Mouse (Mus musculus) spleen, postnatal 10 days (tissue): ENCODE data around the gene Phxr2.
"Not testable (repeated sequence)": the region's sequence is repeated elsewhere in the genome, so short reads cannot be mapped to it uniquely, and the experiment has no call there.

Experiments
- DNase-seq, 2 experiments: peaks; one replicate each; pipeline ENCODE4 v3.0.0; 2021 to 2022; ENCODE audit warnings: low spot score in 2 of 2

Gene Phxr2

GRCm38 (mm10) chr10:99126225-99126624 lies at the start of gene Phxr2:
Phxr2 (minus strand) TSS chr10:99126325.
- no peak for DNase-seq

GRCm38 (mm10) chr10:99172906-99173507 lies 46.9 kb upstream of the Phxr2 start:
- DNase-seq, result no peak

- peak in 1 of 2 experiments; percentile 34 for DNase-seq
Observed at GRCm38 (mm10) chr10:99171961-99172497, 45.9 kb upstream of the Phxr2 start.

GRCm38 (mm10) chr10:99169765-99170129 lies 43.6 kb upstream of the Phxr2 start:
- no peak for DNase-seq

GRCm38 (mm10) chr10:99168840-99169764 lies 43.0 kb upstream of the Phxr2 start:
- no peak for DNase-seq

- DNase-seq, result peak in 1 of 2 experiments; percentile 29
Observed at GRCm38 (mm10) chr10:99168404-99168803, 42.3 kb upstream of the Phxr2 start.

- no peak for DNase-seq
Observed at GRCm38 (mm10) chr10:99166392-99166791, 40.3 kb upstream of the Phxr2 start.

- DNase-seq, result peak in 1 of 2 experiments; percentile 31
Observed at GRCm38 (mm10) chr10:99165751-99166282, 39.7 kb upstream of the Phxr2 start.

GRCm38 (mm10) chr10:99164871-99165477 lies 38.8 kb upstream of the Phxr2 start:
- DNase-seq, result peak in 1 of 2 experiments; percentile 42

- no peak for DNase-seq
Observed at GRCm38 (mm10) chr10:99163002-99163401, 36.9 kb upstream of the Phxr2 start.

- peak in 1 of 2 experiments; percentile 44 for DNase-seq
Observed at GRCm38 (mm10) chr10:99161987-99162582, 36.0 kb upstream of the Phxr2 start.

GRCm38 (mm10) chr10:99157697-99158096 lies 31.6 kb upstream of the Phxr2 start:
- not testable (repeated sequence) for DNase-seq

- DNase-seq, result no peak
Observed at GRCm38 (mm10) chr10:99156808-99157207, 30.7 kb upstream of the Phxr2 start.

GRCm38 (mm10) chr10:99154635-99155034 lies 28.5 kb upstream of the Phxr2 start:
- DNase-seq, result no peak

GRCm38 (mm10) chr10:99152063-99152462 lies 25.9 kb upstream of the Phxr2 start:
- peak in 1 of 2 experiments; percentile 72 for DNase-seq

GRCm38 (mm10) chr10:99151580-99151979 lies 25.5 kb upstream of the Phxr2 start:
- DNase-seq, result no peak

- DNase-seq, result no peak
Observed at GRCm38 (mm10) chr10:99150016-99150415, 23.9 kb upstream of the Phxr2 start.

- no peak for DNase-seq
Observed at GRCm38 (mm10) chr10:99146596-99146995, 20.5 kb upstream of the Phxr2 start.

GRCm38 (mm10) chr10:99145611-99146010 lies 19.5 kb upstream of the Phxr2 start:
- DNase-seq, result no peak

- DNase-seq, result no peak
Observed at GRCm38 (mm10) chr10:99136337-99136736, 10.2 kb upstream of the Phxr2 start.

- DNase-seq, result peak in 1 of 2 experiments; percentile 48
Observed at GRCm38 (mm10) chr10:99133321-99133875, 7.3 kb upstream of the Phxr2 start.
